Mouse (Mus musculus) small intestine, adult 2 months (tissue): Measurements from ENCODE around the gene Cldn4.

Source experiments
- CTCF ChIP-seq: fragments of 200-500 bp; IDR thresholded peaks from 2 replicates; pipeline ENCODE4 v1.5.1; 2012; ENCODE audit warnings: low read depth, mild to moderate bottlenecking, control low read depth, inconsistent platforms, low read length, moderate library complexity, mixed read lengths; ENCODE audit not compliant: insufficient replicate concordance, insufficient read length; ENCODE audit errors: extremely low read depth
- POLR2A ChIP-seq: fragments of 200-500 bp; IDR thresholded peaks from 2 replicates; pipeline ENCODE4 v1.6.1; 2012; ENCODE audit warnings: low read depth, mild to moderate bottlenecking, control low read depth, inconsistent platforms, low read length, moderate library complexity

- TF ChIP-seq POLR2A (no peak), CTCF (no peak)
Observed at GRCm38 (mm10) chr5:134920106-134920687, 26.5 kb downstream of the Cldn4 start.
